Mouse (Mus musculus): ENCODE measurements around the gene Man2b1. TPM values are rescaled to one million over a fixed set of nuclear protein-coding genes. Genes with fewer than 3 reads are reported as not detected.

The Man2b1 gene
- 100 to 1,000 TPM in 21 of 26 experiments, 10 to 100 TPM in 5; 50.3 to 527 (median 260) TPM for total RNA-seq (2018; cell fraction: chromatin; rRNA removed)
- 100 to 1,000 TPM; 120 to 611 (median 292) TPM for total RNA-seq (2018; cell fraction: cytosol; rRNA removed)
- 100 to 1,000 TPM; 140 to 891 (median 412) TPM for total RNA-seq (2018; cell fraction: nucleus; rRNA removed)
- polyA plus RNA-seq (2018), result 375 to 585 TPM (median 491 TPM) in 3 replicates

DNA sequence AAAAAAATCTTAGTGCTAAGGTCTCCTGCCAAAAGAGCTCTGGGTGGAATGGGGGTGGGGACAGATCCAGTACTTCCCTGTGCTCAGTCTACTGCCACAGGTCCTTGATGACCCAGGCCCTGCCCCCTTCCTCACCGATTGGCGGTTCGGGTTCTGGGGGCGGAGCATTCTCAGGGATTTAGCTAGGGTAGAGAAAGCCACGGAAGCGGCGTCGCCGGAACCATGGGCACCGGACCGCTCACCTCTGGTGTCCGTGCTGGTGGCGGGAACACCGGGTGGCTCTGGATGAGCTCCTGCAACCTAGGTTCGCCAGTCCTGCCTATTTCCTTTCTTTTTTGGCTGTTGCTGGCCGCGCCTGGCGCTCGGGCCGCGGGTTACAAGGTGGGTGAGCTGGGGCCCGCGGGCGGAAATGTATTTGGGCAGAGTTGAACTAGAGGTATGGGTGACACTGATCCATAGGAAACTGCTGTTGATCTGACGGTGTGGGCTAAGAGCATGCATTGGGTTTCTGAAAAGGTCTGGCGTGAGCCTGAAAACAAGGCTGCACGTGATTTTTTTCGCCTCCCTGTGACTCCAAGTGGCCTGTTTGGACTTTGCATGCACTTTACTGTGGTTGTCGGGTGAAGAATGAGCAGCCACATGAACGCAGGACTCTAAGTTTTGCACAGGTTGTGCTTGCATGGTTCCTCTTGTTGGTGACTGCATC is at the start of gene Man2b1:
Gene Man2b1, plus strand, starts transcription at position 163 of the 706 bp plus-strand sequence.
- Histone ChIP-seq H3K27ac (peak within 1 kb of the TSS; percentile 71), H3K4me3 (ENCODE audit: inconsistent target) (peak within 1 kb of the TSS; percentile 70), H3K79me2 (ENCODE audit: inconsistent target) (peaks cover 47% of the 10 kb centered on the region), H3K36me3 (ENCODE audit: inconsistent target) (peaks cover 30% of the 10 kb centered on the region)
- under 1% methylated on average over 30 of the region's 30 CpGs for WGBS (ENCODE audit: missing documents)

DNA sequence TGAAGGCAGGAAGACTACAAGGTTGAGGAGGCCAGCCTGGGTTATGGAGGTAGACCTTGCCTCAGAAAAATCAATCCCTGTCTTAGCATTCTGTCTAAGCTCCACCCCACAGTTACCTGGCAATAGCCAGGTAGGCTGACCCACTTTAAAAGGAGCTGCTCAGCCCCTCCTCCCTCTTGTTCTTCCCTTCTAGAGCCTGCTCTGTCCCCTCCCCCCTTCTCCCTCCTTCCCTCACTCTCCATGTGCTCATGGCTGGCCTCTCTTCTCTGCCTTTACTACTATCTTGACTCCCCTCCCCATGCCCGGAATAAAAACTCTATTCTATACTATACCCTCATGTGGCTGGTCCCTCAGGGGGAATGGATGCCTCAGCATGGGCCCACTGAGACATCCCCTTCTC is 49.2 kb upstream of the Man2b1 start:
- 80% methylated on average over 1 of the region's 1 CpGs for WGBS (ENCODE audit: missing documents)

DNA sequence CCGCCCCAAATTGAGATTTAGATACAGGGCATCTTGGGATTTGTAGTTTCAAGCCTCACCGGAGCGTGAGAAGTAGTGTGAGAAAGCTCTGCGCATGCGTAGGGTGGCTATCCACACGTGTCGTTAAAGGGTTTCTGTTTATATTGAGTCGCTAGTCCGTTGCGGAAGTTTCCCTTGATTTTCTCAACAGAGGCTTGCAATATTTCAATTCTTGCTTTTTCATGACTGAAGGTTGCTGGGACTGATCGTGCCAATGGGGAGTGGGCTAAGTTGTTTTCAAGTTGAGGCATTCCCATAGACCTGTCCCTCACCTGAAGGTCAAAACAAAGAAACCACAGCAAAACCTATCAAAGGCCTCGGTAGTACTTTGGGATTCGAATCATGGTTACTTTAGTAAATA is 48.3 kb upstream of the Man2b1 start:
- peaks cover 68% of the 10 kb centered on the region for H3K79me2 ChIP-seq (ENCODE audit: inconsistent target)
- 3% methylated on average over 12 of the region's 13 CpGs for WGBS (ENCODE audit: missing documents)
- peaks cover 31% of the 10 kb centered on the region for H3K36me3 ChIP-seq (ENCODE audit: inconsistent target)
- peak overlapping the region; percentile 78 for H3K27ac ChIP-seq
- H3K4me3 ChIP-seq (ENCODE audit: inconsistent target), result peak overlapping the region; percentile 71; the same call in 1 of the 2 replicates

More for the DNA sequence above, 49.2 kb upstream of the Man2b1 start:
- no peak overlapping the region for H3K27ac ChIP-seq
- no peak overlapping the region for H3K4me3 ChIP-seq (ENCODE audit: inconsistent target)
- peaks cover 68% of the 10 kb centered on the region for H3K79me2 ChIP-seq (ENCODE audit: inconsistent target)
- H3K36me3 ChIP-seq (ENCODE audit: inconsistent target), result peaks cover 34% of the 10 kb centered on the region

DNA sequence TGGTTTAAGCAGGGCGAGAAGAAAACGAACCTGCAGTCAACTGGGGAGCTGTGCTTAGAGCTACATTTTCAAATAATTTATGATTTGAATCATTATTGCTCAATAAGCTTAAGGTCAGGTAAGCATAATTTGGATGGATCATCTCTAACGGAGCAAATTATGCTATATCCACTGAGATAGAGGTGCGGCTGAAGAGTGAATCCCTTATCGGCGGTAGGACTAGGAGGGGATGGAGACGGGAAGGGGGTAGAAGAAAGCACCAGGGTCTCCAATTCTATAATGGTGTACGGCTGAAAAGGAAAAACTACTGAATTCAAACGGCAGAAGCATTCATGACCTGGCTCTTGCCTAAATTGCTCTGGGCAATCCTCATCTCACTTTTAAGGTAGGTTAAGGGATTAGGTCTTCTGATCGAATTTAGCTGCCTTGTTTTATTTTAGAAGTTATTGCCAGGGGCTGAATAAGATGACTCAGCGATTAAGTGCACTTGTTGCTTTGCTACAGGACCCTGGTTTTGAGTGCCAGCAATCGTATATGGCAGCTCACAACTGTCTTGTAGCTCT is 47.8 kb upstream of the Man2b1 start:
- Histone ChIP-seq H3K27ac (peak overlapping the region; percentile 78), H3K4me3 (ENCODE audit: inconsistent target) (peak overlapping the region; percentile 71), H3K79me2 (ENCODE audit: inconsistent target) (peaks cover 68% of the 10 kb centered on the region), H3K36me3 (ENCODE audit: inconsistent target) (peaks cover 28% of the 10 kb centered on the region)
- 5% methylated on average over 12 of the region's 12 CpGs for WGBS (ENCODE audit: missing documents)

DNA sequence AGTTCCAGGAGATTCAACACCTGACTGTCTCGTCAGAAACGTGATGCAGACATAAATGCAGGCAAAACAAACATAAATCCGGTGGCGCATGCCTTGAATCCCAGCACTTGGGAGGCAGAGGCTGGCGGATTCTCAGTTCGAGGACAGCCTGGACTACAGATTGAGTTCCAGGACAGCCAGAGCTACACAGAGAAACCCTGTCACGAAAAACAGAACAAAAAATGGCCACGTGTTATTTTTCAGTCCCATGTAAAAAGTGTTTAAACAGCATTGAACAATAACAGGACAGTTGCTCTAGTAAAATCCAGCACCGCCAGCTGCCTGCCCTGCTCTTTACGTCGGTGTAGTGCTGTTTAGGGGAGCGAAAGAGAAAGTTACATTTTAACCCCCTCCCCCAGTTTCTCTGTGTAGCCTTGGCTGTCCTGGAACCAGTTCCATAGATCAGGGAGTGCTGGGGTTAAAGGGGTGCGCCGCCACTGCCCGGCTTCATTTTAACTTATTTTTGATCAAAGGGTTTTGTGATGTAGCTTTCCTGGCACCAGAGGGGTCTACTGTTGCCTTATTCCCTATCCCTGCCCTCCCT is 47.3 kb upstream of the Man2b1 start:
- H3K36me3 ChIP-seq (ENCODE audit: inconsistent target), result peaks cover 29% of the 10 kb centered on the region
- 1% methylated on average over 15 of the region's 15 CpGs for WGBS (ENCODE audit: missing documents)
- peak overlapping the region; percentile 71 for H3K4me3 ChIP-seq (ENCODE audit: inconsistent target)

DNA sequence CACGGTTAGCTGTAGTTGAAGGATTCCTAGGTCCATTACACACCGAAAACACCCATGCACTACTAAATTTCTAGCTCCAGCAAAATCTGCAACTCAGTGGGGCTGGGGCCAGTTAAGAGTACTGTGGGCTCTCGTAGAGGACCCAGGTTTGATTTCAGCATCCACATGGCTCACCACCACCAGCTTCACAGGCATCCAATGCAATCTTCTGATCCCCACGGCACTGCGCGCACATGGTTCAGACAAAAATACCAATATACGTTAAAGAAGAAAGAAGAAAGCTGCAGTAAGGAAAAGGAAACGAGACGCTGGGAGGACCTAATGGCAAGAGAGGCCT is 46.7 kb upstream of the Man2b1 start:
- H3K27ac ChIP-seq, result peak overlapping the region; percentile 78
- peaks cover 68% of the 10 kb centered on the region for H3K79me2 ChIP-seq (ENCODE audit: inconsistent target)
- WGBS (ENCODE audit: missing documents), result 2% methylated on average over 9 of the region's 9 CpGs
- H3K4me3 ChIP-seq (ENCODE audit: inconsistent target), result peak overlapping the region; percentile 71
- H3K36me3 ChIP-seq (ENCODE audit: inconsistent target), result peaks cover 31% of the 10 kb centered on the region

More for the DNA sequence above, 47.3 kb upstream of the Man2b1 start:
- Histone ChIP-seq H3K79me2 (ENCODE audit: inconsistent target) (peaks cover 68% of the 10 kb centered on the region), H3K27ac (peak overlapping the region; percentile 78)

DNA sequence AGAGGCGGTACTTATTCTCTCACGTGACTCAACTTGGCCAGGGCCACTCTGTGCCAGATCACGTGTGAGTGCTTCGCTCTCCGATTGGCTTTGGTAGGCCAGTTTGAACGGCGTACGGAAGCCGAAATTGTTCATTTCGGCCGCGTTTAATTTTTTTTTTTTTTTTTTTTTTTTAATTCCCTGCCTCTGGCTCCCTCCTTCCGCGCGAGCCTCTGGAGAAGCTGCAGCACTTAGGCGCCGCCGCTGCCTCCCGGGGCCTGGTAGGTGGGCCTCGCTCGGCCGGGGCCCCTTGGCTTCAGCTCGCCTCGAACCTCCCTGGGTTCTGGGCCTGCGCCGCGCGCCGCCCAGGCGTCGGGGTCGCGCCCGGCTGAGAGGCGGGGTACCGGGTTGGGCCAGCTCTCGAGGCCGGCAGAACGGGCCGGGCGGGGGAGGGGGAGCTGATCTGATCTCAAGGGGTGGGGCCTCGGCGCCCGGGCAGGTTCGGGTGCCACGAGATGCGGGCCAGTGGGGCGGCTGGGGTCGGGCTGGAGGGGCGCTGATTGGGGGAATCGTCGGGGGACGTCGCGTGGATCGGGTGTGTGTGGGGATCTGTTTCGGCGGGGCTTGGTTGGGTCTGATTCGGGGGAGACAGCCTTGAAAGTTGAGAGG is 46.2 kb upstream of the Man2b1 start, which contains the start of gene Tnpo2:
Gene Tnpo2, plus strand, starts transcription at position 198 of the 648 bp plus-strand sequence.
- WGBS (ENCODE audit: missing documents), result under 1% methylated on average over 50 of the region's 59 CpGs
- peak within 1 kb of the TSS; percentile 83 for H3K27ac ChIP-seq
- peaks cover 68% of the 10 kb centered on the region for H3K79me2 ChIP-seq (ENCODE audit: inconsistent target)
- peak within 1 kb of the TSS; percentile 90 for H3K4me3 ChIP-seq (ENCODE audit: inconsistent target)
- H3K36me3 ChIP-seq (ENCODE audit: inconsistent target), result peaks cover 27% of the 10 kb centered on the region

DNA sequence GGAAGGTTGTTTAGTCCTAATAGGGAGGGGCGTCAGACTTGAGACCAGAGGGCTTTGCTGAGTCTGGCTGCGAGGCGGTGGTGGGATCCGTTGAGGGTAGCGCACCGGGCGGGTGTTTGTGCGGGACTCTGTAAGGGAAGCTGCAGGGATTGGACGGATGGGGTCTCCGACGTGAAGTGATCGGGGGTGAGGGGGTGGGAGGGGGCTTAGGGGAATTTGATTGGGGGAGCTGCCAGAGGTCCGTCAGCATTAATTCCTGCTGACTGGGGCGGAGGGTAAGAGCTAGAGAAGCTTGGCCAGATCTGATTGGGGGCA is 45.7 kb upstream of the Man2b1 start:
- H3K36me3 ChIP-seq (ENCODE audit: inconsistent target), result peaks cover 23% of the 10 kb centered on the region
- peak overlapping the region; percentile 90 for H3K4me3 ChIP-seq (ENCODE audit: inconsistent target)
- 0% methylated on average over 7 of the region's 14 CpGs for WGBS (ENCODE audit: missing documents)
- peaks cover 68% of the 10 kb centered on the region for H3K79me2 ChIP-seq (ENCODE audit: inconsistent target)
- peak overlapping the region; percentile 83 for H3K27ac ChIP-seq

DNA sequence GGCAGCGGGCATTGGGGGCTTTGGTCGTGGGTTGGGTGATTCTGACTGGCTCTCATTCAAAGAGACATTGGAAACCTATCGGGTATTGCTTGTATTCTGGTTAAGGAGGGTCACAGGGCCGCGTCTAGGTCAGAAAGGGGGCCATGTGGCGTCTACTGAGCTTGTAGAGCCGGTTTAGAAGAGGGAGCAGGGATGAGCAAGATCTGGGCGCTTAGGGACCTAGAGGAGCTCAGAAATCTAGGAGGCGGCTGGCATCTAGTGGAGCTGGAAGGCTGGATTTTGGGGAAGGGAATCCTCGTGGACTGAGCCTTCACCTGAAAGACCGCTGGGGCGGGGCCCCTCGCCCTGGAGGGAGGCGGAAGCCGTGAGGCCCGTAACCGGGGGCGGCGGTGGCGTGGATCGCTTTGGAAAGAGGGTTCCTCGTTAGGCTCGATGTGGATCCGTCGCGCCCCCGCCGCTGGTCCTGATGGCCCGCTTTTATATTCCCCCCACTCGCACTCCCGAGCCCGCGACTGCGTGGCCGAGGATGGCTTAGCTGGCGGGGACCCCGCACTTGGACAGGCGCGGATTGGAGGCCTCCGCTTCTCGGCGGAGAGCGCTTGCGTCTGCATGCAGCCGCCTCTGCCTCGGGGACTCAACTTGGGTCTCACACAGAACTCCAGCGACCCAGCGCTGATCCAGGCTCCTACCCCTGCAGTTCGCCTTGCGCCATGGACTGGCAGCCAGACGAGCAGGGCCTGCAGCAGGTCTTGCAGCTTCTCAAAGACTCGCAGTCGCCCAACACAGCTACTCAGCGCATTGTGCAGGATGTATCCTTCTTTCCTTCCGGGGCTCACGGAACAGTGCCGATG is 45.2 kb upstream of the Man2b1 start:
- Histone ChIP-seq H3K4me3 (ENCODE audit: inconsistent target) (peak overlapping the region; percentile 90), H3K36me3 (ENCODE audit: inconsistent target) (peaks cover 17% of the 10 kb centered on the region), H3K79me2 (ENCODE audit: inconsistent target) (peaks cover 68% of the 10 kb centered on the region), H3K27ac (peak overlapping the region; percentile 83)
- under 1% methylated on average over 56 of the region's 57 CpGs for WGBS (ENCODE audit: missing documents)

DNA sequence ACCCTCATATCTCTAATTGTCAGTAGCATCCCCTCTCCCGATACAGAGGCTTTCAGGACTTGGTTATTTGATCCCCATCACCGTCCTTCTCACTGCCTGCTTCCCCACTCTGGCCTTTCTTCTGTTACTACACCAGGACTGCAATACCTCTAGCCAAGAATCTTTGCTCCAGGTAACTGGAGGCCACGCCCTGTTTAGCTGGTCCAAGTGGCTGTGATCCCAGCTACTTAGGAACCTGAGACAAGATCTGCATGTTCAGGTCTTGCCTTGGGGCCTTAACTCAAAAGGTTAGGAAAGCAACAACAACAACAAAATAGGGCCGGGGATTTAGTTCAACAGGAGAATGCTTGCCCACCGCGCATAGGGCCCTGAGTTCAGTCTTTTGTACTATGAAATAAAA is 39.5 kb upstream of the Man2b1 start:
- peaks cover 88% of the 10 kb centered on the region for H3K79me2 ChIP-seq (ENCODE audit: inconsistent target)
- no peak overlapping the region for H3K27ac ChIP-seq
- WGBS (ENCODE audit: missing documents), result 100% methylated on average over 6 of the region's 6 CpGs

DNA sequence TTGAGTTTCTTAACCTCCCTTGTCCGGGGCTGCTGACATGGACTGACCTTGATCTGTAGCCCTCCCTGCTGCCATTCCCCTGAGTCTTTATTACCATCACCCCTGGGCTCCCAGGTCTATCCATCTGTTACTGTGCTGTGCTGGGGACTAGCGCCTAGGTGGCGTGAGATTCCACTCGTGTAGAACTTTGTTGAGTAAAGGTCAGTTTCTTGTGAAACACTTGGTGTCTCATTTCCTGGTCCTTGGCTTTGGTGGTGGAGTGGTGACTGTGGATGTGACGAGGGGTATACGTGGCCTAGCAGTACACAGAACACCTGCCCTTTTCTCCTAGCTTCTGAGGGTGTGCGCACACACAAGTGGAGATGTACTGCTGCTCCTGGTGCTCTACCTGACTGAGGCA is 25.7 kb upstream of the Man2b1 start:
- no peak overlapping the region for H3K4me3 ChIP-seq (ENCODE audit: inconsistent target)
- H3K36me3 ChIP-seq (ENCODE audit: inconsistent target), result peaks cover 31% of the 10 kb centered on the region

More for the DNA sequence above, 39.5 kb upstream of the Man2b1 start:
- H3K36me3 ChIP-seq (ENCODE audit: inconsistent target), result peaks cover 70% of the 10 kb centered on the region
- no peak overlapping the region for H3K4me3 ChIP-seq (ENCODE audit: inconsistent target)

DNA sequence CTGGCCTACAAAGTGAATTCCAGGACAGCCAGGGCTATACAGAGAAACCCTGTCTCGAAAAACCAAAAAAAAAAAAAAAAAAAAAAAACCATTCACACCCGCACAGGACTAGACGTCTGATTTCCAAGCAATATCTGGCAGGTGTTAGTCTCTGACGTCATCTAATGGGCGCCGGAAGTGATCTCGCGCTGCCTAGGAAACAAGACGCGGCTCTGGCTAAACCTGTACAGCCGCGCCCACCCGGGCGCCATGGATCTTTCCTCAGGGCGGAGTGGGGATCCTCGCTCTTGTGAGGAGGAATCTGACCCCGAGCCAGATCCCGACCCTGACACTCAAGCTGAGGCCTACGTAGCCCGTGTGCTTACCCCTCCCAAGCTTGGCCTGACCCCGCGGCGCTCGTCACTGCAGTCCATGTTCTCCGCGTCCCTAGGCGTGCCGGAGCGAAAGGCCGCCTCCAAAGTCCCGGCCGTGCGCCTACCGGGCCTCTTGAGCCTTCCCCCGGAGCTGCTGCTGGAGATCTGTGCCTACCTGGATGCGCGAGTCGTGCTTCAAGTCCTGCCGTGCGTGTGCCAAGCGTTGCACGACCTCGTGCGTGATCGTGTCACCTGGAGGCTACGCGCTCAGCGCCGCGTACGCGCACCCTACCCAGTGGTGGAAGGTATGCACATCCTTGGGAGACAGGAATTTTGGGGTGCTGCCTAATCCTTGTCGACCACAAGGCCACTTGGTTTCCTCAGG is 23.0 kb upstream of the Man2b1 start, which contains the start of gene Fbxw9:
Gene Fbxw9, plus strand, starts transcription at position 177 of the 738 bp plus-strand sequence.
- H3K4me3 ChIP-seq (ENCODE audit: inconsistent target), result peak within 1 kb of the TSS; percentile 62
- H3K27ac ChIP-seq, result no peak within 1 kb of the TSS
- under 1% methylated on average over 50 of the region's 53 CpGs for WGBS (ENCODE audit: missing documents)
- H3K36me3 ChIP-seq (ENCODE audit: inconsistent target), result peaks cover 8% of the 10 kb centered on the region; the same call in 1 of the 2 replicates
- H3K79me2 ChIP-seq (ENCODE audit: inconsistent target), result no peaks in the 10 kb centered on the region

More for the DNA sequence above, 25.7 kb upstream of the Man2b1 start:
- H3K27ac ChIP-seq, result no peak overlapping the region
- no peaks in the 10 kb centered on the region for H3K79me2 ChIP-seq (ENCODE audit: inconsistent target)
- 80% methylated on average over 7 of the region's 7 CpGs for whole genome bisulfite sequencing (ENCODE audit: missing documents)

DNA sequence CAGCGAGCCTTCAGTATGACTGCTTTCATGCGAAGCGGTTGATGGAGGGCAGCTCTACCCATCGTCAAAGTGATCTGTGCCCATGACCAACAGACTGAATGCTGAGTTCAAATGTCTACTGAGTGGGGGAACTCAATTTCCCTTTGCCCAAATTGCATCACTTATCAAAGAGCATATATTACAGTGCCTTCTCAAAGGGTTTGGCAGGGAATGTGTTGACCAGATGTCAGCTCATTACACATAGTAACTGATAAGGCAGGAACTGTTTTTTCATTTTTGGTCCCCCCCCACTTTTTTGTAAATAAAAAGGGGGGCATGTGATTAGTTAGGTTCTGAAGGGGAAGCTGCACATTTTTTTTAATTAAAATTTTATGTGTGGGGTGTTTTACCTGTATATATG is 20.5 kb upstream of the Man2b1 start:
- Histone ChIP-seq H3K36me3 (ENCODE audit: inconsistent target) (no peaks in the 10 kb centered on the region; the same call in 1 of the 2 replicates), H3K4me3 (ENCODE audit: inconsistent target) (no peak overlapping the region), H3K79me2 (ENCODE audit: inconsistent target) (no peaks in the 10 kb centered on the region), H3K27ac (no peak overlapping the region)
- 100% methylated on average over 1 of the region's 4 CpGs for WGBS (ENCODE audit: missing documents)
